Mouse (Mus musculus): ENCODE results near the gene Nosip.
"Not testable (repeated sequence)": the region's sequence is repeated elsewhere in the genome, so short reads cannot be mapped to it uniquely, and the experiment has no call there.

Gene Nosip

GRCm38 (mm10) chr7:45106441-45106840 is 44.2 kb downstream of the Nosip start:
- DNase-seq (ENCODE audit: extremely low read depth, insufficient read length, low spot score), result no peak

DNA sequence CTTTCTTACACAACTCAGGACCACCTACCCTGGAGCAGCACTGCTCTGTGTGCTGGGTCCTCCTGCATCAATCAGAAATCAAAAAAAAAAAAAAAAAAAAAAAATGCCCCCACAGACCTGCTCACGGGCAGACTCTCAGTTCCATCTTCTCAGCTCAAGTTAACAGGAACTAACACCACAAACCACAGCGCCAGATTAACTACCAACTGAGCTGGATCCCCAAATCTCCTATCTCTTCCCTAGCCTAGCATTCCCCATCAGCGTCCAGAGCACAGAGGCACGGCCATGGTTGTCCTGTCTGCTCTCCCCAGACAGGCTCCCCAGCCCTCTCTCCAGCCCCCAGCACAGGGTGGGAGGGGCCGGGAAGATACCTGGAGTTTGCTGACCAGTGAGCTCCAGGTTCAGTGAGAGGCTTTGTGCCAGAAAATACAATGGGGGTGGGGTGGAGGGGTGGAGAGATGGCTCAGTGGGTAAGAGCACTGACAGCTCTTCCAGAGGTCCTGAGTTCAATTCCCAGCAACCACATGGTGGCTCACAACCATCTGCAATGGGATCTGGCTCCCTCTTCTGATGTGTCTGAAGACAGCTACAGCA is 44.9 kb downstream of the Nosip start:
- no peak for DNase-seq (ENCODE audit: extremely low read depth, insufficient read length, low spot score)

DNA sequence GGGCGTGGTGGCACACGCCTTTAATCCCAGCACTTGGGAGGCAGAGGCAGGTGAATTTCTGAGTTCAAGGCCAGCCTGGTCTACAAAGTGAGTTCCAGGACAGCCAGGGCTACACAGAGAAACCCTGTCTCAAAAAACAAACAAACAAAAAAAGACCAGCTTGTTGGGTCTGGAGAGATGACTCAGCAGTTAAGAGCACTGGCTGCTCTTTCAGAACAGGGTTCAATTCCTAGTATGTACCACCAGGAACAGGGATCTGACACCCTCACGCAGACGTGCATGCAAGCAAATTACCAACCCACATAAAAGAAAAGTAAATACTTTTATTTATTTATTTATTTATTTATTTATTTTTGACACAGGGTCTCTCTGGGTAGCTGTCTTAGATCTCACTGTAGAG is 47.9 kb downstream of the Nosip start:
- DNase-seq (ENCODE audit: extremely low read depth, insufficient read length, low spot score), result not testable (repeated sequence)

GRCm38 (mm10) chr7:45111940-45112339 is 49.7 kb downstream of the Nosip start:
- DNase-seq (ENCODE audit: extremely low read depth, insufficient read length, low spot score), result peak; percentile 45

- no peak for DNase-seq (ENCODE audit: extremely low read depth, insufficient read length, low spot score)
Observed at GRCm38 (mm10) chr7:45112529-45112928, 50.3 kb downstream of the Nosip start.

DNA sequence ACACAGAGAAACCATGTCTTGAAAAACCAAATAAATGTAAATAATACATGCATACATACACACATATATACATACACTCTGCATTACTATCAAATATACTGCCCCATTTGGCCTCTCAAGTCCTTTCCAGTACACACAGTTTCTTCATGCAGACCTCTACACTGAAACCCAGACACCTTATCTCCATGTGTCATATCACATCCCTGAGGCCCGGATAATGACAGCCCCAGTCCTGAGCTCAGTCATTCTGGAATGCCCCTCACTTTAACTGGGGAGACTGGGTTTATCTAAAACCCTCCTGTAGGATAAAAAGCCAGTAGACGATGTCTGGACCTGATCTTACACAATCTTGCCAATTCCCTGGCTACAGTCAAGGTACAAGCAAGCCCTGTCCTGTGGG is 51.2 kb downstream of the Nosip start:
- no peak for DNase-seq (ENCODE audit: extremely low read depth, insufficient read length, low spot score)

GRCm38 (mm10) chr7:45117566-45117965 is 55.3 kb downstream of the Nosip start:
- DNase-seq (ENCODE audit: extremely low read depth, insufficient read length, low spot score), result no peak

DNA sequence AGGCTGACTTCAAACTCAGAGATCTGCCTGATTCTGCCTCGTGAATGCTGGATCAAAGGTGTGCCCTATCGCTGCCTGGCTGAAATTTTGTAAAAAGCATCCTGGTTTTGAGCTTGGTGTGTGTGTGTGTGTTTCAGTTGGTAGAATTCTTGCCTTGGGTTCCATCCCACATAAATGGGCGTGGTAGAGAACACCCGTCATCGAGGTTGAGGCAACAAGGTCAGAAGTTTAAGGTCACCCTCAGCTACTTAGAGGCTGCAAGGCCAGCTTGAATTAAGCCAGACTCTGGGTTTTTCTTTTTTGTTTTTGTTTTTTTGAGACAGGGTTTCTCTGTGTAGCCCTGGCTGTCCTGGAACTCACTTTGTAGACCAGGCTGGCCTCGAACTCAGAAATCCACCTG is 56.1 kb downstream of the Nosip start:
- DNase-seq (ENCODE audit: extremely low read depth, insufficient read length, low spot score), result no peak

DNA sequence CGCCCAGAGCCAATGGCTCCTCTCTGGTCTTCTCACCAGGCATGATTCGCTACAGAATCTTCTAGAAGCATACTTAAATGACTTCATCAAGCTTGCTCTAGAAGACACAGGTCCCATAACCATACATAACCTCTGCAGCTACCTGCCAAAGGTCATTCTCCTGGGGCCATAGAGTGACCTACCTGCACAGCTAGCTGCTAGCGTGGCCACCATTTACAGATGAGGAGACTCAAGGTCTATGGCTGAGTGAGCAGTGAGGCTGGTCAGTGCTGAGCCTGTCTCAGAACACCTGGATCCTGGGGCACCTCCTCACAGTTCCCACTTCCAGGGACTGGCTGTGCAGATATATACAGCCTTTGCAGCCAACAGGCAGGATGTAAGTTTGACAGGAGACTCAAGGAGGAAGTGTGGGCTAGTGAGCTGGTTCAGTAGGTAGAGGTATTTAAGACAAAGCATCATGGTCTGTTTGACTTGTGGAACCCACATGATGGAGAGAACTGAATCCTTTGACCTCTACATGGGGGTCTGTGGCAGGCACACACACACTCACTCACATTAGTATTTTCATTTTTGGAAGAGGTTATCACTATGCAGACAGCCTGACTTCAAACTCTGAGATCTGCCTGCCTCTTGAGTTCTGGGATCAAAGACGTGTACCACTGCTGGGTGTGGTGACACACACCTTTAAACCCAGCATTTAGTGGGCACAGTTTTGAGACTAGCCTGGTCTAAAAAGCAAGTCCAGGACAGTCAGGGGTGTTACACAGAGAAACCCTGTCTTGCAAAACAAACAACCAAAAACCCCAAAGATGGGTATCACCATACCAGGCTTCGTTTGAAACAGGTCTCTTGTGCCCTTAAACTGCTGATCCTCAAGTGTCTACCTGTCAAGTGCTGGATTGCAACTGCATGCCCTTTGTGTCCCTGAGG is 57.8 kb downstream of the Nosip start:
- DNase-seq (ENCODE audit: extremely low read depth, insufficient read length, low spot score), result no peak

DNA sequence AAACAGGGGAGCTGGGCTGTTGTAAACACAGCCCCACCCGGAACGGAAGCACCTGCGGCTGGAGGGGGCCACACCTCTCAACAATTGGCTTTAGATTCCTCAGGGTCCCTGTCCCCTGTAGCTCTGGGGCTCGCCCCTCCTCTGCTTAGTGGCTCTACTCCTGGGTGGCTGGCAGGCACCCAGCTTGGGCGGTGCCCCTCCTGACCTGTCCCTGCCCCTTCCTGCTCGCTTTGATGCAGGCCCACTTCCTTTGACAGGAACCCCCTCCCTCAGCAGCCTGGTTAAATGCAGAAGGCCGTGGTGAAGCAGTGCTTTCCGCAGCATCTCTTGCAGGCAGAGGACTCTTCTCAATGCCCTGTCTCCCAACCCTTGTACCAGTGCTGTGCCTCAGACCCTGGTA is 59.2 kb downstream of the Nosip start:
- no peak for DNase-seq (ENCODE audit: extremely low read depth, insufficient read length, low spot score)

DNA sequence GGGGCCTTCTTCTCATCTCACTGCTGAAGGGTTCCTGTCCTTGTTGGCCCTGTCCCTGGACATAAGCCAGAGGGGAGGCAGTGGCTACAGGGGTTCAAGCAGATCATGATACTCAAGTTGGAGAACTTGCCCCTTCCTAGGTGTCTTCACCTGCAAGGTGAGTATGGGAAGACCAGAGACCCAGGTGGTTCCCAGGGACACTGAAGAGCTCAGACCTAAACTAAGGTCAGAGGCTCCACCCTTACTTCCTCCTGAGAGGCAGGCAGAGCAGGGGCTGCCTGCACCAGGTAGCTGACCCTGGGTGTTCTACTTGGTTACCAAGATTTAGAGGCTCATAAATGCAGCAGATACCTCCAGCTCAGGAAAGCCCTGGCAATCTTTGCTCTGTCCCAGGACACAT is 59.7 kb downstream of the Nosip start:
- DNase-seq (ENCODE audit: extremely low read depth, insufficient read length, low spot score), result no peak

DNA sequence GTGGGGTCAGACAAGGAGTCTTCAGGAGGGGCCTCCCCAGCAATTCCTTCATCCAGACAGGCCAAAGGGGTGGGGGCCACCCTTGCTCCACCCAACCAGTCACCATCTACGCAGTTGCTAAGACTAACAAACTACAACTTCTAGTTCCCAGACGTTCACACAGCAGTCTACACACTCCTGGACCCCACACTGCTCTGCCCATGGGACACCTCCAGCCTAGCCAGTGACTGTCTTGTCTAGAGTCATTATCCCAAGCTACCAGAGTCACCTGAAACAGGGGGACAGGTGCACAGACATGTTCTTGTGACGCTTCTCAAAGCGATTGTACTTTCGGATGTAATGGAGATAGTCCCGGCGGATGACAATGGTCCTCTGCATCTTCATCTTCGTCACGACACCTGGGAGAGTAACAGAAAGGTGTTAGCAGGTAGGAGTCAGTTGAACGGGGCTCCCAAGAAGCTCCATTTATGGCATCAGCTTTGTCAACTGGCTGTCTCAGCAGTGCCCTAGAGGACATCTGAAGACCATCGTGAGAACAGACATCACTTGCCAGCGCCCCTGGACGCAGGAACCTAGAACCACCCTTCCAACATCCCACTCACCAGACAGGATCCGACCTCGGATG is 60.4 kb downstream of the Nosip start:
- no peak for DNase-seq (ENCODE audit: extremely low read depth, insufficient read length, low spot score)

- peak; percentile 48 for DNase-seq (ENCODE audit: extremely low read depth, insufficient read length, low spot score)
Observed at GRCm38 (mm10) chr7:45123186-45123570, 60.9 kb downstream of the Nosip start.

DNA sequence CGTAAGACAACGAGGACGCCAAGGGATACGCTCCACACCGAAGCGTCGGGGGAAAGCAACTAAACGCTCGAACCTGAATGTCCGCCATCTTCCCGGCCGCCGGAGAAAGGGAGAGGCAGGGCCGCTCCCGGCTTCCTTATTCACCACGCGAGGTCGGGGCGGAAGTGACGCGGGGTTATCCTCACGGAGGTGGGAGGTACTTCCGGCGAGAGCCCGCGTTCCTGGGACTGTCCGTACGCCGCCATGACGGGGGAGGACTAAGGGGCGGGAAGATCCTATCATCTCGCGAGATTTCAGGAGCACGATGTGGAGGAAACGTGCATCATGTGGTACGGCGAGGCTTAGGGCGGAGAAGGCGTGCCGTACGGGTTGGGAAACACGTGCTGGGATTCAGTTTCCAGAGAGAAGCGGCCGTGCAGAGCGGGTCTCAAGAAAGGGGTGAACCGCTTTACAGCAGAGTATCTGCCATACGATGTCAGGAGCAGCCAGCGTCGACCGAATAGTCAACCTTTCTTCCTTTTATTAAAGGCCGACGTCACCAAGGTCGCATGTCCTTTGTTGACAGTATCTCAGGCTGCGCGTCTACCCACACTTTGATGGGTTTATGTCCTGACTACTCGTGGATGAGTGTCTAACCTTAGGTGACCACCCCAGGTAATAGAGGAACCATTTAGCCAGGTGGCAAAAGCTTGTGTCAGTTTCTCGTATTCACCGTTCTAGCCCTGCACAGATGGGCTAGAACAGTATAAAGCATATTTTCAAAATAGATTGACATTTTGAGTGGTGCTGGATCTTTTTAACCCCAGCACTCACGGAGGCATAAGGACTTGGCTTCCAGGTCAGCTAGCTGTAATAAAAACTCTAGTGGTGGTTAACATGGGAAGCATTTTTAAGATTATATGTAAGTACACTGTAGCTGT is 62.3 kb downstream of the Nosip start, which contains the start of gene Rps11:
Gene Rps11, minus strand, starts transcription at position 216 of the 920 bp plus-strand sequence.
- peak; percentile 98 for DNase-seq (ENCODE audit: extremely low read depth, insufficient read length, low spot score)

DNA sequence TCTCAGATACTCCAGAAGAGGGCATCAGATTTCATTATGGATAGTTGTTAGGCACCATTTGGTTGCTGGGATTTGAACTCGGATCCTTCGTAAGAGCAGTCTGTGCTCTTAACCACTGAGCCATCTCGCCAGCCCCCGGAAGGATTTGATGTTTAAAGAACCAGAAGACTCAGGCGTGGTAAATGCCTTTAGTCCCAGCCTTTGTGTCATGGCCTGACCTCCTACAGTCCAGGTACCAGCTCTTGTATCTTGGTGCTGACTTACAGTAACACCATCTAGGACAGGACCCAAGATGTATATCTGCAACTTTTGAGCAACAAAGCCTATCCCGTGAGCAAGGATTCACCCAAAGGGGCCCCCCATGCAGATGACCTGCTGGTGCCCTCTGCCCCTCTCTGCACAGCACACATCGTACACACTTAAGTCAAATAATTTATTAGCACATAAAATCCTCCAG is 62.9 kb downstream of the Nosip start:
- DNase-seq (ENCODE audit: extremely low read depth, insufficient read length, low spot score), result peak; percentile 62

DNA sequence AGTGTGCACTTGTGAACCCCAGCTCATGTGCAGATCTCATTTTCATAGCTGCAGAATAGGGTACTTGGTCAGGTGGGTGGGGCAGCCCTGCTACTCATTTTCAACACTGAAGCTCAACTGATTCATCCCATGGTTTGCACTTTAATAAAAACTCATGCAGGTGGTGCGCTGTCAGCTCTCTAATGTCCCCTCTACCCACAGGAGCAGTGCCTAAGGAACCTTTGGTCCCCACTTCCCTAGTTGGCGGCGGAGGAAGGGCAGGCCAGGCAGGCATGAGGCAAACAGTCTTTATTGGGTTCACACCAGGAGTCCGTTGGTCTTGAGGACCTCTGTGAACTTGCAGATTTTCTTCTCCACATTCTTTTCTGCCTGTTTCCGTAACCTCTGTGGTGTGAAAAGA is 63.4 kb downstream of the Nosip start:
- DNase-seq (ENCODE audit: extremely low read depth, insufficient read length, low spot score), result not testable (repeated sequence)

DNA sequence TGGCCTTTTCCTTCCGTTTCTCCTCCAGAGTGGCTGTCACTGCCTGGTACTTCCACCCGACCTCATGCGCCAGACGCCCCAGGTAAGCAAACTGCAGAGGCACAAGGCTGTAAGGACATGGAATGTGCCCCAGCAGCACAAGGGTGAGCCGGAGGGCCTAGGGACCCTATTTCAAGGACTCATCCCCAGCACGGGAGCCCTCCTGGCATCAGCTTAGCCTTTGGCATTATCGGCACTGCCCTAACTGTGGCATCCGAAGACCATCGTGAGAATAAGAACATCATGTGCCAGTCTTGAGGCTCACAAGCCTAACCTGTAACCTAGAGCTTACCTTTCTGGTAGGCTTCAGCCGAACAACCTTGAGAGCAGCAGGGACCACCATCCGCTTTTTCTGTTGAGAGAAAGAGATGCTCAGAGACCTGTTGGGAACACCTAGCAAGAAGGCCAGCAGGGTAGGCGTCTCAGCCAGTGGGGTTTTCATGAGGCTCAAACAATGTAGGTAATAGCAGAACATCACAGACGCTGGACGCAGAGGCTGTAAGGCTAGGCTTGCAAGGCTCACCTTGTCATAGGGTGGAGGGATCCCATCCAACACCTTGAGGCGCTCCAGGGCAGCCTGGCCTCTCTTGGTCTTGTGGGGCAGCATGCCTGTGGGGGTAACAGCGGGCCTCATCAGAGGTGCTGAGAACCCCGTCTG is 64.1 kb downstream of the Nosip start:
- no peak for DNase-seq (ENCODE audit: extremely low read depth, insufficient read length, low spot score)

DNA sequence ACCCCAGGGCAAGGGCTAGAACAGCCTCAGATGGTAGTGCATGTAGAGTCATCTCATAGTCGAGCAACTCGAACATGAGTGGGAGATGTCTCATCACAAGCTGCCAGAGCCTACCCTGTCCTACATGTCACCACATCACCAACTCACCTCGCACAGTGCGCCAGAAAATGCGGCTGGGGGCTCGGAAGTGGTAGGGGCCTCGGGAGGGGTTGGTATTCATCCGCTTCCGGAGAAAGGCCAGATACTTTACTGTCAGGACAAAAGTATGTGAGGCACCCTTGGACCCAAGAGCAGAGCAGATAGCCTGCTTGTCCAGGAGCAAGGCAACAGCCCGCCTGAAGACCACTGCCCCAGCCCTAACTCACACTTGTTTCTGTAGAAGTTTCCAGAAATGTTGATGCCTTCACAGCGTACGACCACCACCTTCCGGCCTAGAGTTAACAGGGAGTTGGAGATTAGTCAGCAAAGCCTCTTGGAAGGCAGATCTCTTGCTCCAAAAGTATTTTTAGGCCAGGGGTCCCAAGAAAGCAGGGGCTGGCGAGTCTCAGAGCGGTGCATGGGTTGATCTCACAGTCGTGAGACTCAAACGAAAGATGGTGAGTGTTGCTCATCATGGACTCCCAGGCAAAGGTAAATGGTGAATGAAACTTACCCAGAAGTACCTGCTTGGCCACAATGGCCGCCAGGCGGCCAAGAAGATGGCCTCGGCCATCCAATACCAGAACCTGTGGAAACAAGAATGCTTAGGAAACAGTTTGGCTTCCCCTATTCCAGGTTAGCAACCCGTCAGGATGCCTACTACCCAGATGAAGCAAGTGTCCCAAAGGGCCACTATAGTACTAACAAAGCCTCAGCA is 64.8 kb downstream of the Nosip start:
- DNase-seq (ENCODE audit: extremely low read depth, insufficient read length, low spot score), result peak; percentile 51

All from 3134 (cell line).